Mouse (Mus musculus): ENCODE data around the gene Pou6f1. TPM values are rescaled to one million over a fixed set of nuclear protein-coding genes. Genes with fewer than 3 reads are reported as not detected.

Gene Pou6f1
- total RNA-seq, 2 experiments from 2014 or later: 4.6 TPM; not detected in 1

- peak; percentile 74 for ATAC-seq (replicated peaks; ENCODE audit: low FRiP score, poor library complexity, severe bottlenecking)
Measured at GRCm38 (mm10) chr15:100537913-100538312, 61.9 kb downstream of the Pou6f1 start.

- ATAC-seq (replicated peaks; ENCODE audit: low FRiP score, poor library complexity, severe bottlenecking): no peak
Measured at GRCm38 (mm10) chr15:100527900-100528299, 71.9 kb downstream of the Pou6f1 start.

GRCm38 (mm10) chr15:100525405-100525804 is 74.4 kb downstream of the Pou6f1 start:
- ATAC-seq (replicated peaks; ENCODE audit: low FRiP score, poor library complexity, severe bottlenecking): no peak

Other genes starting within 250 kb of the Pou6f1 start
- gene Methig1, start 246.8 kb downstream of the Pou6f1 start, total RNA-seq (2015; ENCODE audit: low replicate concordance): not detected in 2 replicates
- 0.91 TPM in 1 of 2 replicates, not detected in the other for gene Methig1, start 246.8 kb downstream of the Pou6f1 start, total RNA-seq (2017; ENCODE audit: low replicate concordance)
- not detected in 2 replicates for gene Mettl7a2, start 246.8 kb downstream of the Pou6f1 start, total RNA-seq (2015; ENCODE audit: low replicate concordance)
- not detected in 2 replicates for gene Mettl7a2, start 246.8 kb downstream of the Pou6f1 start, total RNA-seq (2017; ENCODE audit: low replicate concordance)
- not detected in 2 replicates for gene Higd1c, start 235.4 kb downstream of the Pou6f1 start, total RNA-seq (2015; ENCODE audit: low replicate concordance)
- not detected in 2 replicates for gene Higd1c, start 235.4 kb downstream of the Pou6f1 start, total RNA-seq (2017; ENCODE audit: low replicate concordance)
- not detected in 2 replicates for gene Gm5475, start 177.8 kb downstream of the Pou6f1 start, total RNA-seq (2015; ENCODE audit: low replicate concordance)
- gene Gm5475, start 177.8 kb downstream of the Pou6f1 start, total RNA-seq (2017; ENCODE audit: low replicate concordance): 0.51 TPM in 1 of 2 replicates, not detected in the other
- 119 and 142 TPM in 2 replicates for gene Slc11a2, start 174.9 kb downstream of the Pou6f1 start, total RNA-seq (2015; ENCODE audit: low replicate concordance)
- gene Slc11a2, start 174.9 kb downstream of the Pou6f1 start, total RNA-seq (2017; ENCODE audit: low replicate concordance): 109 and 145 TPM in 2 replicates
- 4.3 and 8.8 TPM in 2 replicates for gene Letmd1, start 131.0 kb downstream of the Pou6f1 start, total RNA-seq (2015; ENCODE audit: low replicate concordance)
- gene Letmd1, start 131.0 kb downstream of the Pou6f1 start, total RNA-seq (2017; ENCODE audit: low replicate concordance): 4.4 and 4.5 TPM in 2 replicates
- gene Csrnp2, start 104.5 kb downstream of the Pou6f1 start, total RNA-seq (2015; ENCODE audit: low replicate concordance): not detected in 2 replicates
- gene Csrnp2, start 104.5 kb downstream of the Pou6f1 start, total RNA-seq (2017; ENCODE audit: low replicate concordance): 0.26 TPM in 1 of 2 replicates, not detected in the other
- 5.0 and 17.7 TPM in 2 replicates for gene Tfcp2, start 48.0 kb downstream of the Pou6f1 start, total RNA-seq (2015; ENCODE audit: low replicate concordance)
- gene Tfcp2, start 48.0 kb downstream of the Pou6f1 start, total RNA-seq (2017; ENCODE audit: low replicate concordance): 17.1 and 21.6 TPM in 2 replicates
- 203 and 210 TPM in 2 replicates for gene Dazap2, start 15.4 kb upstream of the Pou6f1 start, total RNA-seq (2015; ENCODE audit: low replicate concordance)
- 79.8 and 101 TPM in 2 replicates for gene Dazap2, start 15.4 kb upstream of the Pou6f1 start, total RNA-seq (2017; ENCODE audit: low replicate concordance)
- 3.6 TPM in 1 of 2 replicates, not detected in the other for gene Smagp, start 37.0 kb upstream of the Pou6f1 start, total RNA-seq (2015; ENCODE audit: low replicate concordance)
- 2.6 TPM in 1 of 2 replicates, not detected in the other for gene Smagp, start 37.0 kb upstream of the Pou6f1 start, total RNA-seq (2017; ENCODE audit: low replicate concordance)
- gene Bin2, start 69.6 kb upstream of the Pou6f1 start, total RNA-seq (2015; ENCODE audit: low replicate concordance): 29.8 and 50.5 TPM in 2 replicates
- 18.3 and 37.0 TPM in 2 replicates for gene Bin2, start 69.6 kb upstream of the Pou6f1 start, total RNA-seq (2017; ENCODE audit: low replicate concordance)
- 56.2 and 77.8 TPM in 2 replicates for gene Cela1, start 87.9 kb upstream of the Pou6f1 start, total RNA-seq (2015; ENCODE audit: low replicate concordance)
- gene Cela1, start 87.9 kb upstream of the Pou6f1 start, total RNA-seq (2017; ENCODE audit: low replicate concordance): 26.6 and 30.5 TPM in 2 replicates
- gene Galnt6, start 129.4 kb upstream of the Pou6f1 start, total RNA-seq (2015; ENCODE audit: low replicate concordance): 1.3 and 3.6 TPM in 2 replicates
- gene Galnt6, start 129.4 kb upstream of the Pou6f1 start, total RNA-seq (2017; ENCODE audit: low replicate concordance): 4.4 and 5.4 TPM in 2 replicates
- gene Slc4a8, start 161.8 kb upstream of the Pou6f1 start, total RNA-seq (2015; ENCODE audit: low replicate concordance): 2.1 TPM in 1 of 2 replicates, not detected in the other
- 0.13 and 0.83 TPM in 2 replicates for gene Slc4a8, start 161.8 kb upstream of the Pou6f1 start, total RNA-seq (2017; ENCODE audit: low replicate concordance)